Mouse (Mus musculus) telencephalon, adult 2 months (tissue): ENCODE measurements around the gene Wasf2.
"Not testable (repeated sequence)": the region's sequence is repeated elsewhere in the genome, so short reads cannot be mapped to it uniquely, and the experiment has no call there.

Experiments
- DNase-seq: peaks from one replicate; pipeline ENCODE4 v3.0.0-alpha.2; 2011; ENCODE audit warnings: low read depth, low spot score

The Wasf2 gene

GRCm38 (mm10) chr4:133096671-133097070 is 33.6 kb upstream of the Wasf2 start:
- not testable (repeated sequence) for DNase-seq

DNA sequence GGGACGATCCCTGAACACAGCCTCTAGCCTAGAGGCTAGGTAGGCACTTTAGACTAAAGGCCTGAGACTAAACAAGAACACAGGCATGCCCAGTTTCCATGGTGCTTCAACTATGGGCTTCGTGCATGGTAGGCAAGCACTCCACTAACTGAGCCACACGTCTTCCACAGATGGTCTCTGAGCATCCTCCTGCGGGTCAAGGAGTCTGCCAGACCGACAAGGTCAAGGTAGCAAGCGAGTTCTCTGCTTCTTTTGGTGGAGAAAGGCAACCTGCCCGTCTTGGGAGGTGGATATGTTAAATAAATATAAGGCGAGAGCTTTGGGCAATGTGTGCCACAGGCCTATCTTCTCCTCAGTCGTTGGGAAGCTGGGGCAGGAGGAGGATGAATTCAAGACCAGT is 28.6 kb upstream of the Wasf2 start:
- no peak for DNase-seq

DNA sequence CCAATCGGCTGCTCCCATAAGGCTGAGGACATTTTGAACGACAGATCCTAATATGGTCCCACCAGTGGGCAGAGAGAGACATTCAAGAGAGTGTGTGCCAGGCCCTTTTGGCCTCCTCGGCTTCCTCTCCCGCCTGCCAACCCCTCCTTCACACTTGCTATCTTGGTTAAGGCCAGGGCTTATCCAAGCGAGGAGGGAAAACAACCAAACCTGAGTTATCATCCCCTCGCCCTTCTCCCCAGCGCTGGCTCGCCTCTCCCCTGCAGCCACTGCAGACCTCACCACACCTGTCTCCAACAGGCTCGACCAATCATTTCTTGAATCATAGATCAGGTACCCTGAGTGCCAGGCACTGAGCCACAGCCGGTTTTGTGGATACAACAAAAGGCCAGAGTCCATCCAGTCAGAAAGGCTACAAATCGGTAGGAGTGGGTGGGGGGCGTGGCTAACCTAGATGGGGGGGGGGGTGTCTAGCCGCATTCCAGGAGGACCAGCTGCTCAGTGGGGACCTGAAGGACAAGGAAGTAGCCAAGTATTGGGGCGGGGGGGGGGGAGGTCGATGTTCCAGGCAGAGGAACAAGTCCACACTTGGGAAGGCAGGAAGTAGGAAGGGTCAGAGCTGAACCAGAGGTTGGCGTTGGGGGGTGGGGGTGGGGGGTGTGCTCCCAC is 26.6 kb upstream of the Wasf2 start:
- no peak for DNase-seq

DNA sequence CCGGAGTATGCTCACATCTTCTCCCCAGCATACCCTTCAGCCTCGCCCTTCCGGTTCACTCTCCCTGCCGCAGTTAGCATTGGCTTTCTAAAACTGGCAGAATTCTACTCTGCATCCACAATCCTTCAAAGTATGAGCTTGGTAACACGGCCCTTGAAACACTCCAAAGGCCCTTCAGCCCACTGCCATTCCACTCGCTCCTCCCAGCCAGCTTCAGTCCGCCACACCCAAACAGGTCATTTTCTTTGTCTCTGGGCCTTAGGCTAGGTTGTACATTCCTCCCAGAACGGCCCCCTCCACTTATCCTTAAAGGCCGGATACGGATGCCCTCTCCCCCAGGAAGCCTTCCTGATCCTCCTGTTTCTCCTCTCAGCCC is 26.1 kb upstream of the Wasf2 start:
- no peak for DNase-seq

GRCm38 (mm10) chr4:133106691-133107090 is 23.6 kb upstream of the Wasf2 start:
- DNase-seq = no peak

- DNase-seq = no peak
These were observed 22.5 kb upstream of the Wasf2 start for GRCm38 (mm10) chr4:133107788-133108281.

DNA sequence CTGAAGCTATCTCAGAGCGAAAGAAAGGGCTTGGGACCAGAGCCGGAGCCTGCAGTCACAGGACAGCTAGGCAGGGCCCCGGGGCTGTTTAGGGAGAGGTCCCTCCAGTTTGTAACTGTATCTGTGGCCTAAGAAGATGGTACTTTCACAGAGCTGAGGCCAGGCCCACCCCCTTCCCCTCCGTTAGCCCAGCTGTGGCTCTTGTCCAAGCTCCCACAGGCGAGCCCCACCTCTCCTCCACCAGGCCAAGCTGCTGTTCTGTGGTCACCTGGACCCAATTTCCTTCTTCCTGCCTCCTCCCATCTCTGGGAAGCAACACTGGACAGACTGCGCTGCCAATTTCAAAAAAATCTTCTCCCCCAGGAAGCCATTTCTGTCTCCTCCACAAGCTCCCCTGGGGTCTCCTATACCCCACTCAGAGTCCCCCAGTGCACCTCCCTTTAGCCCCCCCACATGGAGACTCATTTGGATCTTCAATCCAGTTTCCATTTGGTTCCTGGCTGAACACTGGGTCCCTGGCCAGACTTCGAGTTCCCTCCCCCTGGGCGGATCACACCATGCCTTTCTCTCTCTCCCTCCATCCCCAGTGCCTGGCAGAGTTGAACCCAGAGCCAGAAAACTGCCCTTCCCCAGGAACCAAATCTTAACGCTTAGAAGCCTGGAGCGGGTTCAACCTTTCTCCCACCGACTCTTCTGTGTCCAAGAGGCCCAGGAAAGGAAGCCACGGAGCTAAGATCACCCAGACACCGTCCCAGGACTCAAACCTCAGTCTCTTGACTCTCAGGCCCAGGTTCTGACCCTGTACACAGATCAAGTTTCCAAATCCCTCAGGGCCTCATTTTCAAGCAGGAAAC is 21.6 kb upstream of the Wasf2 start:
- DNase-seq = no peak

DNA sequence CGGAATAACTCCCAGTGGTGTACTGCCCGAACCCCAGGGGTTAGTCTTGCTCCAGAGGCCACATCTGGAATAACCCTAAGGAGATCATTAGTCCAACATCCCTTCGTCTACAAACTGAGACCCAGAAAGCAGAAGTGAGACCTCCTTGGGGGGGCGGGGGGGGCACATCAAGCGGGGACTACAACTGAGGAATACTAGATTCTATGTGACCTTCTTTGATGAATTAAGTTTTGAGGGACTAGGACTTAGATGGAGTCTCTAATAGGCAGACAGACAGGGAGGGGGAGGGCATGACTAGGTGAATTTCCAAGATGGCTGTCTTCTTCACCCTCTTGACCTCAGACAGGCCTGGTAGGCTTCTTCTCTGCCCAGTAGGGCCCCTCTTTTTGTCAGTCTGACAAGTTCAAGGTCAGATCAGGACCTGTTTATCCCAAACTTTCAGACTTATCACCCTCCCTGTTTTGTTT is 20.9 kb upstream of the Wasf2 start:
- DNase-seq = no peak

- no peak for DNase-seq
These were observed 18.0 kb upstream of the Wasf2 start for GRCm38 (mm10) chr4:133112175-133112838.

GRCm38 (mm10) chr4:133113351-133113882 is 16.9 kb upstream of the Wasf2 start:
- no peak for DNase-seq

- no peak for DNase-seq
These were observed 15.5 kb upstream of the Wasf2 start for GRCm38 (mm10) chr4:133114762-133115161.

DNA sequence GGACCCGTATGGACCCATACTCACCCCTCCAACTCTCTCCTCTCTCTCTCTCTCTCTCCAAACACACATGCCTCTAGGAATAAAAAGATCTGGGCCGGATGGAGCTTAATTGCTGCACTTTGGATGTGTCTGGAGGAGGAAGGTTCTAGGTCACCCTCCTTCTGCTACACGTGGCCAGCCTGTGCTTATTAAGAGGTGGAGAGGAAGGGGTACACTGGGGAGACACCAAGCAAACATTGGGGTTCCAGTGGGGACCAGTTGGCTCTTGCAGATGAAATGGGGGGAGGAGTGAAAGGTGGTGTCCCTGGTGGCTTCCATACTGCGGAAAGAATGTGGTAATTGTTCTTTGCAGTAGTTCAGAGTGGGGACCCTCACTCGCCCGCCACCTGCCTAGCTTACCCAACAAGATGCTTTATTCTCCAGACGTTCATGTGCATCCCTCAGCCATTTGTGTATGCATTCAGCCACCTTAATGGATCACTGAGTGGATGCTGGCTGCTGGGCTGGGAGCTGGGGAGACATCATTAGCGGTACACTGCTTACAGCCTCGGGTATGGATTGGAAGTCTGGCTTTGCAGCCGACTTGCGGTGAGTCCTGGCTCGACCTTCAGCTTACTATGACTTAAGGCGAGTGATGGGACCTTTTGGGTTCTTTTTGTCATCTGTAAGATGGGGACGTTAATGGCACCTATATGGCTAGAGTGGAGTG is 14.4 kb upstream of the Wasf2 start:
- DNase-seq = no peak

GRCm38 (mm10) chr4:133116756-133117470 is 13.4 kb upstream of the Wasf2 start:
- no peak for DNase-seq

DNA sequence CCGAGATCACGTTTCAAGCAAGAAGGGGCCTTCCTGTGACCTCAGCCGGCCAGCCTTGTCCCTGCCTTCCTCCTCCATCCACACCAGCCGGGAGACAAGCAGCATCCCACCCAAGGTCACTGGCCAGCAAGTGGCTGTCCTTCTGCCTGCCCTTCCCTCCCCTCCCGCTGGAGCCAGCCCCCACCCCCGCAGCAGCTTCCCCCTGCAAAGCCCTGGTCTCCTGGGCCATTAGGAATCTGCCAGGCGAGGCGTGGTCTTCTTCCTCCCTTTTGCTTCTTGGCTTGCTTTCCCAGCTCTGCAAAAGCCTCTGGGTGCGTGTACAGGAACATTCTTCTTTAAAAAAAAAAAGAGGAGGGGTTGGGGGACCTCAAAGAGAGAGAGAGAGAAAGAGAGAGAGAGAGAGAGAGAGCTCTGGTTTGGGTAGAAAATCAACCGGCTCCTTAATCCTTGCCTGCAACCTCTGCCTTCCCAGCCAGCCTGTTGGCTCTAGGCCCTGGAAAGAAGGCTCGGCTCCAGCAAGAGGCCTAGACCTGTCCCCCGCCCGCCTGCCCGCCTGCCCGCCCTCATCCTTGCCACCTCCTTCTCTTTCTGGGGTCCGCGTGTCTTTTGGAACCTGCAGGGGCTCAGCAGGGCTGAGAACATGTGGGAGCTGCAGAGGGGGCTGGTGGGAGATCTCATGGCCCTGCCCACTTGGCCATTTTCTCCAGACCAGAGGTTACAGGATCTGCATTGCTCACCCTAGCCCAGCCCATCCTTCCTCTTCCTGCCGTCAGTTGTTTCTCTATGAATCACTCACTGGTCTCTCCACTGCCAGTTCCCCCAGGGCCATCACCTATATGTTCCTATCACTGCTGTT is 12.5 kb upstream of the Wasf2 start:
- no peak for DNase-seq

- DNase-seq = no peak
These were observed 11.4 kb upstream of the Wasf2 start for GRCm38 (mm10) chr4:133118775-133119375.

DNA sequence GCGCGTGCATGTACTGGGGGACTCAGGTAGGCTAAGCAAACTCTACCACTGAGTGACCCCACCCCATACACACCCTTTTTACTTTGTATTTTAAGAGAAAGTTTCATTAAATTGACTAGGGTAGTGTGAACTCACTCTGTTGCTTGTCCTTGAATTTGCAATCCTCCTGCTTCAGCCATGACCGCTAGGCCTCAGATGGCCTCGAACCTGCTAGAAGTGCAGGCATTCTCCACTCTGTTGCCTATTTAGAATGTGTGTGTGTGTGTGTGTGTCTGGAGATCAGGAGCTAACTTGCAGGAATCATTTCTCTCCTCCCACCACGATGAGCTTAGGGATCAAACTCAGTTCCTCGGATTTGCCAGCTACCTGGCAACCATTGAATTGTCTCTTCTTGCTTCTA is 10.7 kb upstream of the Wasf2 start:
- DNase-seq = no peak

DNA sequence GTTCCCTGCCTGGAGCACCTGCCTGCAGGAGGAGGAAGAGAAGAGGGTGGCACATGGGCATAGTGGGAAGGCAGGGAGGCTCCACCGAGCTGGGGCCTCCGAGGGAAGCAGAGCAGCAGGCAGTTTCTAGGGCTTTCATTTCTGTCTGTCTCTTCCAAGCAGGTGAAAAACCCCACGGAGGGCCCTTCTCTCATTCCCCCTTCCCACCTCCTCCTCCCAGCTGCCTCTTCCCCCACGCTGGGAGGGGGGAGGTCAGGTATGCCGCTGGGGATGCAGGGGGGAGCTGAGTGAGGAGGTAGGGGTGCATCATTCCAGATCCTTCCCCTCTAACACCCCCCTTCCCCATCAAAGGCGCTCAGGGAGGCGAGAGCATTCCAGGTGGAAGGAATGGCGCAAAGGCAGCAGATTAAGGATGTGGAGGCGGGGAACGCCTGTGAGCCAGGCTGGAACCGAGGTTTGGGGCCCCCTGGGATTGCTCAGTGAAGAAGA is 9.4 kb upstream of the Wasf2 start:
- peak; percentile 34 for DNase-seq

DNA sequence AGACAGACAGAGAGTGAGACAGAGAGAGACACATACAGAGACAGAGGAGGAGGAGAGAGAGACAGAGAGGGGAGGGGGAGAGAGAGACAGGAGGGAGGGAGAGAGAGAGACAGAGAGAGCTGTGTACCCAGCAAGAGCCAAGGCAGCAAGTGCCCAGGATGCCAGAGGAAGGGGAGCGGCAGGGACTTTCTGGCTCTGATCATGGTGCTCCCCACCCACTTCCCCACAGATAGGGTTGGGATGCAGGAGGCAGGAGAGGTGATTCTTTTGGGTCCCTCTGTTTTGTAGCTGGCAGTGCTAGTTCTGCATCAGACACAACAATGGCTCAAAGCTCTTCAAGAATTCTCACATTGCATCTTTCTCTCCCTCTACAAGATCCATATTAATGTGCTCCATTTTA is 8.9 kb upstream of the Wasf2 start:
- DNase-seq = no peak

DNA sequence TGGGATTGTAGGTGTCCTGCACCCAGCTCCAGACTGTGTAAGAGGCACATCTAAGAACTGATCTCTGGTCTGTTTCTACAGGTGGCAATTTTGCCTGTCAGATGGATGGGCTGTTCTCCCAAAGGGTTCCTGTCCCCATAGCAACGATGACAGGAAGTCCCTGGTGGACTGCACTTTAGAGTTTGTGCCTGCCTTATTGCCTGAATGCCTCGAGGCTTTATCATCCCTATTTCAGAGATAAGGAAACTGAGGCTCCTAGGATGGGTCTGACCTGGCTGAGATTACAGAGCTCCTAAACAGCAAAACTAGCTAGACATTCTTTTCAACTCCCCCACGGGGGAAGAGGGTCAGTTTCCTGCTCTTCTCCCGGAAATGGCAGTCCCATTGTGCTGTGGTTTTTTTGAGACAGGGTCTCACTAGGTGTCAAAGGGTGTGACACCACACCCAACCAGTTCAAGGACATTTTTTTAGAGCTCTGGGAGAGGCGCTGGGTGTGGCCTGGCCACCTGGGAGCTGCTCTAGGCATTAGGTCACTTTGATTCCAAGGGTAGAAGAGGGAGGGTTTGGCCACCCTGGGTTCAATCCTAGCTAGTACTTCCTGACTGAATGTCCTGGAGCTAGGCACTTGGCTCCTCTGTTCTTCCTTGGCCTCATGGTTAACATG is 8.2 kb upstream of the Wasf2 start:
- DNase-seq = no peak
